Mouse (Mus musculus) hindbrain, postnatal 0 days (tissue): Measurements from ENCODE around the gene Arl6ip4. TPM values are rescaled to one million over a fixed set of nuclear protein-coding genes. Genes with fewer than 3 reads are reported as not detected.

Experiments
- ATAC-seq: fragments of 200-750 bp; cut with Nextera tagmentation; 2 replicates; pipeline ENCODE4 v1.8.0; 2017; ENCODE audit warnings: mild to moderate bottlenecking, moderate TSS enrichment, moderate library complexity
- DNase-seq: peaks from one replicate; pipeline ENCODE4 v3.0.0-alpha.2; 2015; ENCODE audit warnings: low spot score
- H3K27ac ChIP-seq: fragments of 300-500 bp; sonication (generic); 2 replicates; pipeline ENCODE4 v1.5.1; 2014; ENCODE audit warnings: mild to moderate bottlenecking
- H3K27me3 ChIP-seq: fragments of 300-500 bp; sonication (generic); 2 replicates; pipeline ENCODE4 v1.6.1; 2014; ENCODE audit warnings: low read length, mixed read lengths; ENCODE audit not compliant: insufficient read depth
- H3K36me3 ChIP-seq: fragments of 300-500 bp; sonication (generic); 2 replicates; pipeline ENCODE4 v1.6.1; 2014; ENCODE audit warnings: low read length, mixed read lengths; ENCODE audit not compliant: insufficient read depth
- H3K4me1 ChIP-seq: fragments of 300-500 bp; sonication (generic); 2 replicates; pipeline ENCODE4 v1.6.1; 2014; ENCODE audit warnings: antibody characterized with exemption, low read length, mixed read lengths; ENCODE audit not compliant: insufficient read depth
- H3K4me2 ChIP-seq: fragments of 300-500 bp; sonication (generic); 2 replicates; pipeline ENCODE4 v1.6.1; 2014; ENCODE audit warnings: low read depth, mild to moderate bottlenecking, low read length, moderate library complexity, mixed read lengths
- H3K4me3 ChIP-seq: fragments of 300-500 bp; sonication (generic); 2 replicates; pipeline ENCODE4 v1.5.1; 2014; ENCODE audit warnings: low read length
- H3K9ac ChIP-seq: fragments of 300-500 bp; sonication (generic); replicated peaks from 2 replicates; pipeline ENCODE4 v1.6.1; 2014; ENCODE audit warnings: mild to moderate bottlenecking, low read length, moderate library complexity, mixed read lengths
- H3K9me3 ChIP-seq: fragments of 300-500 bp; sonication (generic); 2 replicates; pipeline ENCODE4 v1.6.1; 2016; ENCODE audit warnings: low read length, mixed read lengths
- CTCF ChIP-seq: IDR thresholded peaks from 2 replicates; pipeline ENCODE4 v1.5.1; 2016; ENCODE audit warnings: antibody characterized with exemption, control low read depth, low read depth
- WGBS: fragments of 180-500 bp; shearing (Covaris S2); extraction: QIAGEN DNeasy Blood & Tissue Kit; methylation state at CpG from one replicate; pipeline ENCODE4 v1.1.7; 2014; 5-methylcytosine and 5-hydroxymethylcytosine counted together
- polyA plus RNA-seq: library from polyadenylated mRNA; unstranded; fragments of >200 nt; fragmentation: Nextera tagmentation; extraction: Ambion mirVana; gene quantifications from 2 replicates; pipeline ENCODE4 v1.2.1, GENCODE M21; 2015
- total RNA-seq: library from RNA; depleted of rRNA; stranded (reverse); fragments of >200 nt; gene quantifications from 2 replicates; pipeline ENCODE4 v1.2.3, GENCODE M21; 2014; rRNA removed

Gene Arl6ip4
- 32.5 and 45.2 TPM in 2 replicates for total RNA-seq
- 115 and 121 TPM in 2 replicates for polyA plus RNA-seq

- Histone ChIP-seq H3K4me3 (peak within 1 kb of the TSS; percentile 91), H3K27ac (peak within 1 kb of the TSS; percentile 86), H3K4me1 (peaks cover 17% of the 10 kb centered on the region), H3K4me2 (peak within 1 kb of the TSS; percentile 99), H3K9ac (peak within 1 kb of the TSS; percentile 92), H3K9me3 (no peaks in the 10 kb centered on the region), H3K27me3 (no peaks in the 10 kb centered on the region), H3K36me3 (peaks cover 11% of the 10 kb centered on the region; the same call in 1 of the 2 replicates)
- ATAC-seq, result peak; percentile 27
- peak; percentile 89 for DNase-seq
- 2% methylated on average over 64 of the region's 64 CpGs for WGBS
- no peak for TF ChIP-seq CTCF
Observed at GRCm38 (mm10) chr5:124115990-124116845, at the start of gene Arl6ip4. Gene Arl6ip4, plus strand, starts transcription at chr5:124116089.

DNA sequence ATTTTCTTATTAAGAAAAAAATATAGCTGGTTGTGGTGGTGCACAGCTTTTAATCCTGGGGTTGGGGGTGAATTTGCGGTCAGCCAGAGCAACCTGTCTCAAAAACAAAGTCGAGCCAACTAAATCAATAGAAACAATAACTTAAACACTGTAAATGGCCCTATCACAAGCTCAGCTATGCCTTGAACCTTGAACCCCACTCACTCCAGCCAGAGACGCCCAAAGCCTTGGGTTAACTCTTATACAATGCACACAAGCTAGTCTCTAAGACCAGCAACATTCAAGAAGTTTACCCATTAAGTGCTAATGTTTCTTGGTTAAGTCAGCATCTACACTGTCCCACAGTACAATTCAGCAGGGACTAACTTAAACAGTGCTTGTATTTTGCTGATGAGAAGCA is 46.2 kb upstream of the Arl6ip4 start:
- Histone ChIP-seq H3K4me3 (no peak overlapping the region), H3K9me3 (no peaks in the 10 kb centered on the region), H3K4me2 (no peak overlapping the region), H3K27me3 (no peaks in the 10 kb centered on the region), H3K4me1 (0 out of 2 replicates have a peak, but pooled peaks cover 4% of the 10 kb centered on the region), H3K36me3 (no peaks in the 10 kb centered on the region; the same call in 1 of the 2 replicates), H3K9ac (no peak overlapping the region), H3K27ac (no peak overlapping the region)
- no peak for ATAC-seq
- DNase-seq, result no peak
- 89% methylated on average over 3 of the region's 3 CpGs for WGBS
- TF ChIP-seq CTCF, result no peak

- Histone ChIP-seq H3K9me3 (no peaks in the 10 kb centered on the region), H3K27me3 (no peaks in the 10 kb centered on the region), H3K4me3 (no peak overlapping the region), H3K9ac (no peak overlapping the region), H3K27ac (0 out of 2 replicates have a peak overlapping the region, but pooled peaks have one; percentile 34), H3K4me1 (peaks cover 11% of the 10 kb centered on the region; the same call in 1 of the 2 replicates), H3K4me2 (no peak overlapping the region), H3K36me3 (no peaks in the 10 kb centered on the region; the same call in 1 of the 2 replicates)
- ATAC-seq, result no peak
- DNase-seq, result peak; percentile 49
- TF ChIP-seq CTCF, result no peak
- 53% methylated on average over 9 of the region's 9 CpGs for WGBS
Observed at GRCm38 (mm10) chr5:124073682-124074081, 42.2 kb upstream of the Arl6ip4 start.

DNA sequence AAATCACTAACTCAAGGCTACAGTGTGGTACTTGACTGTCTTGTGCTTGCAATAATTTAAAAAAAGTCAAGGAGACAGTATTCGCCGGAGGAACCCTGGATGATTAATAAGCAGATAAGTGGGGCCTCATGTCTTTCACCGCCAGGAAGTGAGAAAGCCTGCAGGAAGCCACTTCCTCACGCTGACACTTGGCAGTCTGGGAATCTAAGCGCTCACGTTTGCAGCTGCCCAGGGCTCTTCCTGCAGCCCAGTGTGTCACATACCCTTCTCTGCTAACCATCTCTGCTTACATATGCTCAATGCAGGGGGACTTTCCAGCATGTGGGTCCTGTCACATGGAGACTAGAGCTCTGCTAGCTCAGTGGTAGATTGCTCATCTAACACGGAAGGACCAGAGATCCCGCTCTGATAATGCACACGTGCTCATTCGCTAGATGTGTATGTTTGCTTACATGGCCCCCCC is 41.0 kb upstream of the Arl6ip4 start:
- H3K27me3 ChIP-seq, result no peaks in the 10 kb centered on the region
- H3K4me3 ChIP-seq, result no peak overlapping the region
- TF ChIP-seq CTCF, result no peak
- no peak overlapping the region for H3K4me2 ChIP-seq
- DNase-seq (no peak), ATAC-seq (no peak)
- H3K9me3 ChIP-seq, result no peaks in the 10 kb centered on the region
- 49% methylated on average over 10 of the region's 10 CpGs for WGBS
- H3K27ac ChIP-seq, result no peak overlapping the region
- no peak overlapping the region for H3K9ac ChIP-seq
- peaks cover 11% of the 10 kb centered on the region; the same call in 1 of the 2 replicates for H3K4me1 ChIP-seq
- no peaks in the 10 kb centered on the region; the same call in 1 of the 2 replicates for H3K36me3 ChIP-seq

GRCm38 (mm10) chr5:124075716-124076115 is 40.2 kb upstream of the Arl6ip4 start:
- WGBS, result 75% methylated on average over 9 of the region's 9 CpGs
- Histone ChIP-seq H3K4me2 (no peak overlapping the region), H3K4me1 (peaks cover 11% of the 10 kb centered on the region; the same call in 1 of the 2 replicates), H3K9me3 (no peaks in the 10 kb centered on the region), H3K27ac (no peak overlapping the region), H3K36me3 (no peaks in the 10 kb centered on the region; the same call in 1 of the 2 replicates), H3K4me3 (no peak overlapping the region), H3K9ac (no peak overlapping the region), H3K27me3 (no peaks in the 10 kb centered on the region)
- no peak for DNase-seq
- no peak for ATAC-seq
- no peak for TF ChIP-seq CTCF

GRCm38 (mm10) chr5:124076559-124076958 is 39.3 kb upstream of the Arl6ip4 start:
- TF ChIP-seq CTCF, result no peak
- H3K27ac ChIP-seq, result no peak overlapping the region
- whole genome bisulfite sequencing, result 50% methylated on average over 9 of the region's 9 CpGs
- peaks cover 11% of the 10 kb centered on the region; the same call in 1 of the 2 replicates for H3K4me1 ChIP-seq
- H3K4me2 ChIP-seq, result no peak overlapping the region
- H3K4me3 ChIP-seq, result no peak overlapping the region
- H3K9ac ChIP-seq, result no peak overlapping the region
- no peaks in the 10 kb centered on the region; the same call in 1 of the 2 replicates for H3K36me3 ChIP-seq
- H3K27me3 ChIP-seq, result no peaks in the 10 kb centered on the region
- ATAC-seq, result no peak
- H3K9me3 ChIP-seq, result no peaks in the 10 kb centered on the region
- no peak for DNase-seq
